12 mouse cellular contexts compared by ENCODE assay signal in the genomic region with DNA sequence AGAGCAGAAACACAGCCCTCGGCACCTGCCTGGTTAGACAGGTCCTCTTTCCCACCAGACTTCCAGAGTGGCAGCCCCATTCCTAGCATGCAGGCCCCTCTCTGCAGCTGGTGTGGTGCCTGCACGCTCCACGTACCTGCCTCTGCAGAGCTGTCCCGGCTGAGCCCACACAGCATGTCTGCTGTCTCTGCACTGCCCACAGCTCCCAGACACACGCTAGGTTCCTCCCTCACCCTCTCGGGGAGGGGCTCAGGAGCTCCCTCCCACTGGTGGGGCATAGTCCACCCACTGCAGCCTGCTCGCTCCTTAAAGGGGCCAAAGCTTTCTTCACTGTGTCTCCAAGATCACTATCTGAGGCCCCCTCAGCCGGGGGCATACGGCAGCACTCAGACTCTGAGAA. TPM values are rescaled to one million over a fixed set of nuclear protein-coding genes. Genes with fewer than 3 reads are reported as not detected.
DNase-seq lines count a peak whose midpoint lies in the region; ATAC-seq and TF ChIP-seq lines count a peak whose summit lies in the region.
"Had no signal": no experiment of that assay in that cellular context is flagged by ENCODE, and none has a peak within 500 bp of the region (broad histone marks: within the 10 kb centered on the region; RNA-seq: fewer than 3 reads in every experiment).

No protein-coding gene starts in this region.

- H3K36me3 ChIP-seq in intestine, embryonic 15.5 days: no peaks in the 10 kb centered on the region
- H3K36me3 ChIP-seq in forebrain, embryonic 13.5 days (ENCODE audit: poor library complexity, severe bottlenecking): no peaks in the 10 kb centered on the region
- H3K36me3 ChIP-seq: midbrain, embryonic 13.5 days had no signal

- DNase-seq in gastrocnemius, adult 2 months: peak; percentile 61
- DNase-seq in gastrocnemius, postnatal 10 days: no peak
- peak; percentile 80 for DNase-seq in brain, adult 2 months (ENCODE audit: low read depth, low spot score)
- DNase-seq in left cerebral cortex, postnatal 36 days (ENCODE audit: low spot score in 2 of 2): peak; percentile 52 to 64
- no peak for DNase-seq in lung, postnatal 14 days
- DNase-seq in T-cell, adult 2 months (ENCODE audit: low spot score): no peak
- DNase-seq: lung, adult 18-20 months had no signal

- H3K4me1 ChIP-seq in intestine, embryonic 15.5 days (replicated peaks): peaks cover 12% of the 10 kb centered on the region
- H3K4me1 ChIP-seq in forebrain, embryonic 13.5 days: peaks cover 5% of the 10 kb centered on the region; the same call in 1 of the 2 replicates

- peak overlapping the region; percentile 82 for H3K27ac ChIP-seq in gastrocnemius, adult 2 months
- H3K27ac ChIP-seq in intestine, embryonic 15.5 days: no peak overlapping the region
- no peak overlapping the region for H3K27ac ChIP-seq in forebrain, embryonic 13.5 days
- H3K27ac ChIP-seq: hindbrain, embryonic 14.5 days; midbrain, embryonic 13.5 days had no signal

- no peak for TF ChIP-seq CTCF in gastrocnemius, adult 2 months (IDR thresholded peaks at IDR 0.05)

- H3K9me3 ChIP-seq in intestine, embryonic 15.5 days: no peaks in the 10 kb centered on the region
- no peaks in the 10 kb centered on the region for H3K9me3 ChIP-seq in forebrain, embryonic 13.5 days (replicated peaks)
- H3K9me3 ChIP-seq: midbrain, embryonic 13.5 days had no signal

- WGBS in intestine, embryonic 15.5 days: 34% methylated on average over 9 of the region's 9 CpGs
- 67% methylated on average over 9 of the region's 9 CpGs for WGBS in forebrain, embryonic 13.5 days

- no peaks in the 10 kb centered on the region for H3K27me3 ChIP-seq in intestine, embryonic 15.5 days (replicated peaks)
- H3K27me3 ChIP-seq in forebrain, embryonic 13.5 days: no peaks in the 10 kb centered on the region
- H3K27me3 ChIP-seq: midbrain, embryonic 13.5 days had no signal

- H3K4me2 ChIP-seq in intestine, embryonic 15.5 days (replicated peaks): peak overlapping the region; percentile 36
- no peak overlapping the region for H3K4me2 ChIP-seq in forebrain, embryonic 13.5 days
- H3K4me2 ChIP-seq: hindbrain, embryonic 14.5 days; midbrain, embryonic 13.5 days had no signal

- no peak overlapping the region for H3K9ac ChIP-seq in intestine, embryonic 15.5 days
- no peak overlapping the region for H3K9ac ChIP-seq in forebrain, embryonic 13.5 days
- H3K9ac ChIP-seq: hindbrain, embryonic 14.5 days; midbrain, embryonic 13.5 days had no signal

- intact Hi-C loops in gastrocnemius, adult 2 months (cut with DNase I): no loop called here
- intact Hi-C loops in left cerebral cortex, postnatal 36 days (cut with DNase I): no loop called here

- peak overlapping the region; percentile 74 for H3K4me3 ChIP-seq in gastrocnemius, adult 2 months
- H3K4me3 ChIP-seq in intestine, embryonic 15.5 days (replicated peaks): 0 out of 2 replicates have a peak overlapping the region, but pooled peaks have one; percentile 2
- no peak overlapping the region for H3K4me3 ChIP-seq in forebrain, embryonic 13.5 days
- H3K4me3 ChIP-seq: midbrain, embryonic 13.5 days had no signal

- ATAC-seq in intestine, embryonic 15.5 days: peak; percentile 90
- ATAC-seq in forebrain, embryonic 13.5 days: no peak
- ATAC-seq: forebrain, embryonic 16.5 days; midbrain, embryonic 13.5 days had no signal

RNA-seq across cellular contexts. Expression of a gene that starts 31.0 kb away (rescaled TPM):
- total RNA-seq in gastrocnemius, adult 2 months (2021): 1 to 10 TPM; 4.5 to 5.2 TPM
- 1 to 10 TPM; 4.0 to 8.2 TPM for total RNA-seq in gastrocnemius, postnatal 10 days (2021)
- polyA plus RNA-seq in intestine, embryonic 15.5 days (2015; fragmentation: Nextera tagmentation; extraction: Ambion mirVana): 0.45 and 0.49 TPM in 2 replicates
- total RNA-seq in left cerebral cortex, postnatal 36 days (2021): 10 to 100 TPM; 15.6 to 20.5 TPM
- polyA plus RNA-seq in forebrain, embryonic 13.5 days (2015; fragmentation: Nextera tagmentation; extraction: Ambion mirVana): 2.2 and 3.1 TPM in 2 replicates

Comparison
In these comparisons a context has a peak if more than half of its experiments do, and no peak if none do; other contexts are left out.
1. DNase-seq: peak in gastrocnemius, adult 2 months (single experiment), brain, adult 2 months (single experiment) and left cerebral cortex, postnatal 36 days (2 of 2); none in gastrocnemius, postnatal 10 days (single experiment), lung, postnatal 14 days (single experiment) and T-cell, adult 2 months (single experiment).